Mouse (Mus musculus) kidney, postnatal 25 days (tissue): ENCODE results near the gene Vwa7.

Experiments
- DNase-seq, 2 experiments: peaks; one replicate each; pipeline ENCODE4 v3.0.0; 2021; ENCODE audit warnings: mixed read lengths in 2 of 2

Vwa7 gene

GRCm38 (mm10) chr17:35045807-35046680 lies 29.7 kb downstream of the Vwa7 start:
- peak in 1 of 2 experiments; percentile 43 for DNase-seq

- DNase-seq = peak; percentile 98 to 99
These were observed 30.5 kb downstream of the Vwa7 start, which contains the start of gene Msh5 for GRCm38 (mm10) chr17:35046681-35047455. Gene Msh5 (minus strand): TSS chr17:35046745.

GRCm38 (mm10) chr17:35047688-35048087 lies 31.3 kb downstream of the Vwa7 start:
- DNase-seq = peak; percentile 62 to 79

GRCm38 (mm10) chr17:35048149-35048931 lies 32.0 kb downstream of the Vwa7 start:
- DNase-seq = peak in 1 of 2 experiments; percentile 44

GRCm38 (mm10) chr17:35048932-35049440 lies 32.6 kb downstream of the Vwa7 start:
- DNase-seq = peak in 1 of 2 experiments; percentile 23

- peak; percentile 57 to 79 for DNase-seq
These were observed 33.2 kb downstream of the Vwa7 start, which contains the start of gene Clic1 for GRCm38 (mm10) chr17:35049561-35050016. Gene Clic1 (plus strand): TSS chr17:35049966.

- peak; percentile 84 to 91 for DNase-seq
These were observed 33.9 kb downstream of the Vwa7 start for GRCm38 (mm10) chr17:35050126-35050750.

DNA sequence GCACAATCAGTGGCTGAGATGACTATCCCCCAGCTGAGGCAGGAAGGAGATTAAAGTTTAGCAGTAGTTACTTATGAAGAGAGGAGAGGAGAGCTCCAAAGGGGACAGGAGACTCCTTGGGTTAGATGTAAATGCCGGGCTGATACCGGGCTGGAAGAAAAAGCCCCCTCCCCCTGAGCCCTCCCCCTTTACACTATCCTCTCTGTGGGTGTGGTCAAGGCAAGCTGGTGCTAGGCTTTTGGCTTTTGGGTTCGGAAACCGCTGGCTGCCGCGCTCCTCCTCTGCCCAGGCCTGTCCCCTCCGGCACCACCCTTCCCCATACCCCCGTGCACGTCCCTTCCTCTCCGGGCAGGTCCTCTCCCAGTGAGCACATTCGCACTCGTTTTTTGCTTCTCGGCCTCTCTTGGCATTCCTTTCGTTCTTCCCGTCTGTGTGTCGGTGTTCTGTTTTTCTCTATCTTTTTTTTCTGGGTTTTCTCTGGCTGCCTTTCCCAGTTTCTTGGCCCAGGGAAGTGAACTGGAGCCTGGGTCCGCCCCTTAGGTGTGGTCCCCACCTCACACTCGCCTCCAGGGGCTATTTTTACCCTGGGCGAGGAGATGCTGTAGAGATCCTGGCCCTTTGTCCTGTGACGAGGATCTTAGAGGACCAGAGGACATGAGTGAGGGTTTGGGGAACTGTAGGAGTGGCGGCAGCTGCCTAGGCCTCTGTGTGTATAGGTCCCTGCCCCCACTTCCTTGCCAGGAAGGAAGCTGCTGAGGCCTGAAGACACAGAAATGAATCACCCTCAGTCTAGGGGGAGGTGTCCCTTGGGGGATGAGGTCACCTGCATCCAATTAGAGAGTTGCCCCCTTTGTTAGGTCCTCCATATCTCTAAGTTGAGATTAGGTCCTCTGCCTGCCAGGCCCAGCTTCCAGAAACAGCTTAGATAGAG lies 35.0 kb downstream of the Vwa7 start:
- DNase-seq = peak; percentile 83 to 90

DNA sequence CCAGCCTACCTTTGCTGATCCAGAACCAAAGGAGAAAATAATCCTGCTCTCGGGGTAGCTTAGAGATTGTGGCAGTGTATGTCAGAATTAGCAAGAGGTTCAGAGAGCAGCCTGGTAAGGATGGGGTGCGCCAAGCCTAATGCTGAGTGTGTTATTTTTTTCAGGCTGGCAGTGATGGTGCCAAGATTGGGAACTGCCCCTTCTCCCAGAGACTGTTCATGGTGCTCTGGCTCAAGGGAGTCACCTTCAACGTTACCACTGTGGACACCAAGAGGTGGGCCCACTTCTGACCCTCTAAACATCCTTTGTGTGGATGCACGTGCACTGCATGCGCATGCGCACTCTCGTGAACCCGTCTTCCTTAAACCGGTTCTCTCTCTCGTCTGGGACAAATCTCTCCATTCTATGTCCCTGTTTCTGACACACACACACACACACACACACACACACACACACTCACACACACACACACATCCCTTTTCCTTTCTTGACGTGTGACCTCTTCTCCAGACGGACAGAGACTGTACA lies 36.0 kb downstream of the Vwa7 start:
- peak in 1 of 2 experiments; percentile 28 for DNase-seq

DNA sequence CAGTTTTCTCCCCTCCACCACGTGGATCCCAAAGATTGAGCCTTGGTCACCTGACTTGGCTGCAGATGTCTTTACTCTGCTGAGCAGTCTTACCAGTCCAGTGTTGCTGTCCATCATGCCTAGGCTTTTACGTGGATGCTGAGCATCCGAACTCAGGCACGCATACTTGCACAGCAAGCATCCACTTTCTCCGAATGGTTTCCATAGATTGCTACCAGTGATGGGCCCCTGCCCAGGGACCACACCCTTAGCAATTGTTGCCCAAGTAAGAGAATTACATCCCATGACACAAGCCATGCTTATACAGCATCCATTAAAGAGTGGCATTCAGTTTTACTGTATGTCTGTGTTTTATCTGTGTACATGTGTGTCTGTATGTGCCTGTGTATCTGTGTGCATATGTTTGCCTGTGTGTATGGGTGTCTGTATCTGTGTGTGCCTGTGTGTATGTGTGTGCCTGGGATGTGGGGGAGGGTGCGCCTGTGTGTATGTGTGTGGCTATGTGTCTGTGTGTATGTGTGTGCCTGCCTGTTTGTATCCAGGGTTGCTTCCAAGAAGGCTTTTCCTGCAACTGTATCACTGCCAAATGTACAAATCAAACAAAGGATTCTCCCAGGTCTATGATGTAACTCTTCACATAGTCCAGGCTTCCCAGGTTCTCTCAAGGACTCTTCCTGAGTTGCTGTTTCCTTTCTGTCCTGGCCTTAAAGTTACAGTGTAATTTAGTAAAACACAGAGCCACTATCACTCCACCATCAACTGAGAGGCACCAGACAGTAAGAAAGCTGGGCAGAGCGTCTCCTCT lies 39.5 kb downstream of the Vwa7 start:
- peak in 1 of 2 experiments; percentile 51 for DNase-seq

DNA sequence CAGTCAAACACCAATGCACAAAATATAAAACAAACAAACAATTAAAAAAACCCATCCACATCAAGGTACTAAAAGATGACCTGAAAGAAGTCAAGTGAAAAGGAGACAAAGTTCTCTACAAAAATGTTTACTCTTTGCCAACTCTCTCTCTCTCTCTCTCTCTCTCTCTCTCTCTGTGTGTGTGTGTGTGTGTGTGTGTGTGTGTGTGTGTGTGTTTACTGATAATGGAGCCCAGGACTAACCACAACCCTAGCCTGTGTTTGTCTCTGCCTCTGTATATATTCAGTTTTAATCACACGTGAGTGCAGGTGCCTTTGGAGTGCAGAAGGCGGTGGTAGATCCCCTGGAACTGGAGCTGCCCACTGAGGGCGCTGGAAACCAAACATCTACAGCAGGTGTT lies 40.7 kb downstream of the Vwa7 start:
- DNase-seq = no peak

DNA sequence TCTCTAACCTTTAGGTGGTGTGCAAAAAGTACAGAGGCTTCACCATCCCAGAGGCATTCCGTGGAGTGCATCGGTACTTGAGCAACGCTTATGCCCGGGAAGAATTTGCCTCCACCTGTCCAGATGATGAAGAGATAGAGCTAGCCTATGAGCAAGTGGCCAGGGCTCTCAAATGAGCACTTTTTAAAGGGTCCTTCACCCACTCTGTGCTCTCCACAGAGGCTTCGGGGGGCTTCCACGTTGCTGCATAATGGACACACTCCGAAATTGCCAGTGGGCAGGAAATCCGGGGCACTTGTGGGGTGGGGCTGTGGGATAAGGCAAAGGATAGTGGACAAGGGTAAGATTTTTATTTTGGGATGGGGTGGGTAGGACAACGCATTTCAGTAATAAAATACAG lies 41.9 kb downstream of the Vwa7 start:
- no peak for DNase-seq

DNA sequence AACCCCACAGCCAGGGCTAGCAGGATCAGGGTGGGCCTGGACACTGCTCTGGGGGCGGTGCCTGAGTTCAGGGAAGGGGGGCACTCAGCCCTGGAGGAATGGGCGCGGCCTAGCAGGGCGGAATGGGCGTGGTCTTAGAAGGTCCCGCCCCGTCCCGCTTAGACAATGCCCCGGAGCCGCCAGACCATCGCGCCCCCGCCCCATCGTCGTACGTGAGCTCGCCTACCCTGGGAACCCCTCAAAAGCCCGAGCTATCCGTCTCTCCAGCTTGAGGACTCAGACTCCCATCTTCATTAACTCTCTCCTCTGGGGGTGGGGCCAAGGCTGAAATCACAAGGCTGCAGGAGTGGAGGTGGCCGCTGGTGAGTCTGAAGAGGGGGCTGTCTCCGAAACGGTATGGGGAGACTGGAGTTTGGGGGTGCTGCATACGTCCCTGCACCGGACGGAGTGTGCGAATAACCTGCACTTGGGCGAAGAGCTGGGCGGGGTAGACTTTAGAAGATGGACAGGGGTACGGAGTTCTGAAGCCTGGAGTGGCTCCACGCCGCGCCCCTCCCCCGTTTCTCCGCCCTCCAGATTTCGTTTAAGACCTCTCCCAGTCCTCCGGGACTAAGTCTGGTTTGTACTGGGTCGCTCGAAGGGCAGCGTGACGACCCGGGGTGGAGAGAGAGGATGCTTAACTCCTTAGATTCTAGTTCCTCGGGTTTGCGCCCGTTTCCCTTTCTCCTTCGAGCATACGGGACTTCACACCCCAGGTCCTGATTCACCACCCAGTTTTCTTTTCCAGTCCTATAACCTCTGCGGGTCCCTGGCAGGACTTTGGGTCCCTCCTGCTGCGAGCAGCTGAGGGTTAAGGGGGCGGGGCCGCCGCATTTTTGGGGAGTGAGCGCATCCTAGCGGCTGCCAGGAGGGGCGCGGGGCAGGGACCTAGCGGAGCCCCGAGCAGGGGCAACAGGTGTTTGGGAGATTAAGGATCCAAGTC lies 42.8 kb downstream of the Vwa7 start, which contains the start of gene Ddah2:
Gene Ddah2, plus strand, starts transcription at position 125 of the 982 bp plus-strand sequence.
- DNase-seq = peak; percentile 93 to 95

GRCm38 (mm10) chr17:35060071-35060470 lies 43.7 kb downstream of the Vwa7 start:
- peak in 1 of 2 experiments; percentile 50 for DNase-seq

DNA sequence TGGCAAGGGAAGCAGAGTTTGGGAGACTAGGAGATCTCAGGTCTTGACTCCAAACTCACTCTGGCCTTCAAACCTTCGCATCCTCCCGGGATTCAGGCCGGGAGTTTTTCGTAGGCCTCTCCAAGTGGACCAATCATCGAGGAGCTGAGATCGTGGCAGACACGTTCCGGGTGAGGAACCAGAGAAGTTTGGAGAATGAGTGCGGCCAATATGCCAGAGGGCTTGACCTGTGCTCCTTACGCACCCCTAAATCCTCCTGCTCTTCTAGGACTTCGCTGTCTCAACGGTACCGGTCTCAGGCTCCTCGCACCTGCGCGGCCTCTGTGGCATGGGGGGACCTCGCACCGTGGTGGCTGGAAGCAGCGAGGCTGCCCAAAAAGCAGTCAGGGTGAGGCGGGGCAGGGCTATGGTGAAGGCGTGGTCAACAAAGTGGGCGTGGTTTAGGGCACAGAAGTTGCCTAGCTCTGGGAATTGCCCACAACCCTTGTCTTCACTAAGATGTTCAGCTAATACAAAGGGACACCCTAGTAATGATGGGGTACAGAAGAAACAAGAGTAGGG lies 44.4 kb downstream of the Vwa7 start:
- DNase-seq = peak; percentile 47 to 58

DNA sequence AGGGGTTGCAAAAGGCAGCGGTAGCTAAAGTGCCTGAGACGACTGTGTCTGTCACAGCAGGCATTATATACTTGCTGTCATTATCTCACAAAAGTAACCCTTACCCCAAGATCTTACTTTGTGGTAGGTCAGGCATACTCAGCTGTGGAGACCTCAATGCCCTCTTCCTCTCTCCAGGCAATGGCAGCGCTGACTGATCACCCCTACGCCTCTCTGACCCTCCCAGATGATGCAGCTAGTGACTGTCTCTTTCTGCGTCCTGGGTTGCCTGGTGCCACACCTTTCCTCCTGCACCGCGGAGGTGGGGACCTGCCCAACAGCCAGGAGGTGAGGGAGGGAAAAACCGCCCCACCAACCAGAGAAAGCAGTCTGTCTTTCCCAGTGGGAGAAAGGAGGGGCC lies 44.9 kb downstream of the Vwa7 start:
- DNase-seq = peak in 1 of 2 experiments; percentile 23

- DNase-seq = no peak
These were observed 47.1 kb downstream of the Vwa7 start for GRCm38 (mm10) chr17:35063466-35063865.

DNA sequence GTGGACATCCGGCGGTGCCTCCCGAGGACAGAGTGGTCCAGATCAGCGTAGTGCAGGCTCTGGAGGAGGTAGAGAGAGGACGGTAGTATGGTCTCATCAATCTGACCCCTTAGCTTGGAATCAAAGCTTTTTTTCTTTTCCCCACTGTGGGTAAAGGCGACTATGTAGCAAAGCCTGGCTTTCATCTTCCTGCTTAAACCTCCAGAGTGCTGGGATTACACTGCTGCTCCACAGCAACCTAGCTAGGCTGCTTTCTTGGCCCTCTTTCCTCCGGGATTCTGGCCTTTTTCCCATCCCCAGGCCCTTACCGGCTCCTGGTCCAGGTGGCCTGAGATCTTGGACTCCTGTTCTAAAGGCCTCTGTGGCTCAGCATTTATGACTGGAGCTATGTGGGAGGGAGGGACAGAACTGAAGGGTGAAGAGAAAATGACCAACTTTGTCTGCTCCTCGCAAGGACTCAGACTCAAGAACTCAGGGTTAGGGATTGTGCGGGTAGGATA lies 48.0 kb downstream of the Vwa7 start:
- DNase-seq = no peak
